Mouse (Mus musculus): ENCODE measurements around the gene Cep164. TPM values are rescaled to one million over a fixed set of nuclear protein-coding genes. Genes with fewer than 3 reads are reported as not detected.

Cep164 gene
- total and polyA plus RNA-seq, 2 experiments from 2014 or later: 17.7 to 21.3 TPM

DNA sequence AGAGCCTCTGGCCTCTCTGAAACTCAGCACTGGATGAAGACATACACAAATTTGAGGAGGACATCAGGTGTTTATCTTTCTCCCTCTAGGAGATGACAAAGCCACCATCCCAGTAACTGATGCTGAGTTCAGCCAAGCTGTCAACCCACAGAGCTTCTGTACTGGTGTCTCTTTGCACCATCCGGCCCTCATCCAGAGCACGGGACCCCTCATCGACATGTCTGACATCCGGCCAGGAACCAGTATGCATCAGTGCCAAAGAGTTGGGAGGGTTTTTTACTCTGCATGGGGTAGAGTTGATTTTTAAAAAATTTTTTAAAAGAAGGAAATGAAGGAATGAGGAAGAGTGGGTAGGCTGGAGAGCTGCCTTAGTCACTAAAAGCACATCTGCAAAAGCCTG, 78.6 kb downstream of the Cep164 start:
- Histone ChIP-seq H3K4me1 (ENCODE audit: insufficient read depth, low read length) (no peaks in the 10 kb centered on the region), H3K4me3 (ENCODE audit: low read depth, low read length) (no peak overlapping the region), H3K27ac (ENCODE audit: low read depth, low read length) (no peak overlapping the region), H3K4me2 (ENCODE audit: low read depth, low read length, poor library complexity, severe bottlenecking) (no peak overlapping the region), H3K9me3 (ENCODE audit: low read length) (no peaks in the 10 kb centered on the region), H3K36me3 (ENCODE audit: insufficient read depth, low read length) (peaks cover 13% of the 10 kb centered on the region), H3K9ac (replicated peaks; ENCODE audit: low read length, poor library complexity, severe bottlenecking) (no peak overlapping the region), H3K27me3 (ENCODE audit: insufficient read depth, low read length) (no peaks in the 10 kb centered on the region)
- TF ChIP-seq CTCF (IDR thresholded peaks at IDR 0.05): no peak
- 97% methylated on average over 4 of the region's 4 CpGs for WGBS
- DNase-seq (ENCODE audit: low spot score): no peak
- no peak for ATAC-seq (ENCODE audit: low FRiP score)

- Histone ChIP-seq H3K9ac (replicated peaks; ENCODE audit: low read length, poor library complexity, severe bottlenecking) (no peak overlapping the region), H3K27me3 (ENCODE audit: insufficient read depth, low read length) (no peaks in the 10 kb centered on the region), H3K27ac (ENCODE audit: low read depth, low read length) (no peak overlapping the region), H3K4me1 (ENCODE audit: insufficient read depth, low read length) (no peaks in the 10 kb centered on the region), H3K4me2 (ENCODE audit: low read depth, low read length, poor library complexity, severe bottlenecking) (no peak overlapping the region), H3K9me3 (ENCODE audit: low read length) (no peaks in the 10 kb centered on the region), H3K36me3 (ENCODE audit: insufficient read depth, low read length) (peaks cover 23% of the 10 kb centered on the region), H3K4me3 (ENCODE audit: low read depth, low read length) (no peak overlapping the region)
- DNase-seq (ENCODE audit: low spot score) (peak; percentile 7), ATAC-seq (ENCODE audit: low FRiP score) (no peak)
- 41% methylated on average over 7 of the region's 7 CpGs for WGBS
- TF ChIP-seq CTCF (IDR thresholded peaks at IDR 0.05): no peak
These were observed 83.0 kb downstream of the Cep164 start for GRCm38 (mm10) chr9:45745451-45745850.

DNA sequence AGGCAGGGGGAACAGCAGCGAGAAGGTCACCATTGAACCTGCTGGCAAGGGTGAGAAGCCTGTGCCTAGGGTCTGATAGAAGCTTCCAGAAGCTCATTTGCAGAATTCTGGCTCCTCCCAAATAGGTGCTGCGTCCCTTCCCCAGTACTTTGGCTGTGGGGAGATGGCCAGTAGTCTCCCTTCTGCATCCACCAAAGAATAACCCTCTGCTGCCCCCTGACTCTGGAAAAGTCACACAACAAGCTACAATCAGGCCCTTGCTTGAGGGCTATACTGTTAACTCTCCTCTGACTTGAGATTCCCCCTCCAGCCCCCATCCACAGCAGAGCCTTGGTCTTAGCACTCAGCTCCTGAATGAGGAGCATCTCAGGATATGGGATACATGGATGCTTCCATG, 87.9 kb downstream of the Cep164 start:
- DNase-seq (ENCODE audit: low spot score): peak; percentile 77
- TF ChIP-seq CTCF (IDR thresholded peaks at IDR 0.05): peak; percentile 74
- no peak overlapping the region for H3K27ac ChIP-seq (ENCODE audit: low read depth, low read length)
- no peak overlapping the region for H3K4me3 ChIP-seq (ENCODE audit: low read depth, low read length)
- H3K27me3 ChIP-seq (ENCODE audit: insufficient read depth, low read length): no peaks in the 10 kb centered on the region
- no peak overlapping the region for H3K4me2 ChIP-seq (ENCODE audit: low read depth, low read length, poor library complexity, severe bottlenecking)
- WGBS: 61% methylated on average over 2 of the region's 2 CpGs
- ATAC-seq (ENCODE audit: low FRiP score): no peak
- peaks cover 7% of the 10 kb centered on the region; the same call in 1 of the 2 replicates for H3K4me1 ChIP-seq (ENCODE audit: insufficient read depth, low read length)
- H3K9ac ChIP-seq (replicated peaks; ENCODE audit: low read length, poor library complexity, severe bottlenecking): no peak overlapping the region
- no peaks in the 10 kb centered on the region for H3K9me3 ChIP-seq (ENCODE audit: low read length)
- H3K36me3 ChIP-seq (ENCODE audit: insufficient read depth, low read length): peaks cover 18% of the 10 kb centered on the region

GRCm38 (mm10) chr9:45739702-45740583, 88.5 kb downstream of the Cep164 start:
- WGBS: 51% methylated on average over 17 of the region's 17 CpGs
- no peak overlapping the region for H3K4me3 ChIP-seq (ENCODE audit: low read depth, low read length)
- no peak overlapping the region for H3K4me2 ChIP-seq (ENCODE audit: low read depth, low read length, poor library complexity, severe bottlenecking)
- DNase-seq (ENCODE audit: low spot score) (peak; percentile 78), ATAC-seq (ENCODE audit: low FRiP score) (peak; percentile 59; the same call in 1 of the 2 replicates)
- H3K27me3 ChIP-seq (ENCODE audit: insufficient read depth, low read length): no peaks in the 10 kb centered on the region
- TF ChIP-seq CTCF (IDR thresholded peaks at IDR 0.05): no peak
- no peak overlapping the region for H3K9ac ChIP-seq (replicated peaks; ENCODE audit: low read length, poor library complexity, severe bottlenecking)
- peak overlapping the region; percentile 68 for H3K27ac ChIP-seq (ENCODE audit: low read depth, low read length)
- H3K4me1 ChIP-seq (ENCODE audit: insufficient read depth, low read length): peaks cover 7% of the 10 kb centered on the region; the same call in 1 of the 2 replicates
- peaks cover 18% of the 10 kb centered on the region for H3K36me3 ChIP-seq (ENCODE audit: insufficient read depth, low read length)
- no peaks in the 10 kb centered on the region for H3K9me3 ChIP-seq (ENCODE audit: low read length)

GRCm38 (mm10) chr9:45739001-45739701, 89.3 kb downstream of the Cep164 start:
- H3K9me3 ChIP-seq (ENCODE audit: low read length): no peaks in the 10 kb centered on the region
- peaks cover 7% of the 10 kb centered on the region; the same call in 1 of the 2 replicates for H3K4me1 ChIP-seq (ENCODE audit: insufficient read depth, low read length)
- peak overlapping the region; percentile 68 for H3K27ac ChIP-seq (ENCODE audit: low read depth, low read length)
- H3K4me3 ChIP-seq (ENCODE audit: low read depth, low read length): no peak overlapping the region
- no peak overlapping the region; the same call in 1 of the 2 replicates for H3K4me2 ChIP-seq (ENCODE audit: low read depth, low read length, poor library complexity, severe bottlenecking)
- H3K27me3 ChIP-seq (ENCODE audit: insufficient read depth, low read length): no peaks in the 10 kb centered on the region
- peak; percentile 45; the same call in 1 of the 2 replicates for ATAC-seq (ENCODE audit: low FRiP score)
- H3K9ac ChIP-seq (replicated peaks; ENCODE audit: low read length, poor library complexity, severe bottlenecking): 0 out of 2 replicates have a peak overlapping the region, but pooled peaks have one; percentile 19
- 42% methylated on average over 12 of the region's 12 CpGs for WGBS
- no peak for TF ChIP-seq CTCF (IDR thresholded peaks at IDR 0.05)
- peaks cover 18% of the 10 kb centered on the region for H3K36me3 ChIP-seq (ENCODE audit: insufficient read depth, low read length)
- DNase-seq (ENCODE audit: low spot score): peak; percentile 70
